17 mouse cellular contexts compared by ENCODE assay signal in the genomic region with DNA sequence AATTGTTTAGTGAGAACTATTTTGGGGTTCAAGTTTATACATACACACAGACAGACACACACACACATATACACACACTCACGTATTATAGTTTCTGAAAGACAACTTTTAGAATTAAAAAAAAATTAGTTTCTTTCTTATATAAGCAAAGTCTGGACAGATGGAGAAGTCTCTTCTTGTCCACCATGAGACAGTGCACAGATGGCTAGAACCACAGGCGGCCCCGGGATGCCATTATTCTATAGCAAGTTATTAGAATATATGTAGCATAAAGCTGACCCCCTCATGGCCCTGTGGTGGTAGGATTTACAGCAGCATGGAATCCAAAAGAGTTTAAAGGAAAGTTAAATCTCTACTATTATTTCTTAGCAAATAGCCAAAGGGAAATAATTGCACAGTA.
DNase-seq lines count a peak whose midpoint lies in the region; ATAC-seq lines count a peak whose summit lies in the region.
"Had no signal": no experiment of that assay in that cellular context is flagged by ENCODE, and none has a peak within 500 bp of the region (broad histone marks: within the 10 kb centered on the region; RNA-seq: fewer than 3 reads in every experiment).

No protein-coding gene starts in this region.

- no peak overlapping the region for H3K4me2 ChIP-seq in midbrain, embryonic 16.5 days (ENCODE audit: low read length)
- H3K4me2 ChIP-seq: hindbrain, embryonic 14.5 days; intestine, embryonic 15.5 days had no signal

- no peak for ATAC-seq in midbrain, embryonic 16.5 days
- no peak for ATAC-seq in erythroid progenitor cell, adult 5-6 weeks (replicated peaks; ENCODE audit: low FRiP score, poor library complexity, severe bottlenecking)
- ATAC-seq: forebrain, embryonic 14.5 days; intestine, embryonic 15.5 days had no signal

- 88% methylated on average over 3 of the region's 3 CpGs for WGBS in midbrain, embryonic 16.5 days

- H3K4me3 ChIP-seq in midbrain, embryonic 16.5 days (ENCODE audit: low read depth, low read length), result no peak overlapping the region
- H3K4me3 ChIP-seq: embryonic facial prominence, embryonic 10.5 days; forebrain, embryonic 10.5 days; intestine, embryonic 15.5 days had no signal

- H3K36me3 ChIP-seq in midbrain, embryonic 16.5 days (ENCODE audit: control insufficient read depth, insufficient read depth, low read length), result no peaks in the 10 kb centered on the region
- H3K36me3 ChIP-seq: embryonic facial prominence, embryonic 10.5 days; forebrain, embryonic 10.5 days; intestine, embryonic 15.5 days had no signal

- no peak overlapping the region for H3K9ac ChIP-seq in midbrain, embryonic 16.5 days (ENCODE audit: low read depth, low read length)
- H3K9ac ChIP-seq: hindbrain, embryonic 14.5 days; intestine, embryonic 15.5 days had no signal

- H3K27me3 ChIP-seq in midbrain, embryonic 16.5 days (ENCODE audit: control insufficient read depth, insufficient read depth, low read depth, low read length), result no peaks in the 10 kb centered on the region
- H3K27me3 ChIP-seq: intestine, embryonic 15.5 days had no signal

- intact Hi-C loops in left cerebral cortex, postnatal 4 days (cut with DNase I), result no loop called here
- intact Hi-C loops in left cerebral cortex, postnatal 25 days (cut with DNase I), result no loop called here

- H3K4me1 ChIP-seq in midbrain, embryonic 16.5 days (ENCODE audit: control insufficient read depth, insufficient read depth, low read length), result no peaks in the 10 kb centered on the region
- H3K4me1 ChIP-seq: embryonic facial prominence, embryonic 10.5 days; intestine, embryonic 15.5 days had no signal

- DNase-seq in left cerebral cortex, postnatal 4 days, result peak; percentile 19
- no peak for DNase-seq in left cerebral cortex, postnatal 25 days (ENCODE audit: low spot score in 2 of 2)
- peak; percentile 62 for DNase-seq in cerebellum, adult 8-10 months
- DNase-seq in cerebellum, postnatal 14 days, result peak; percentile 18 to 56
- no peak for DNase-seq in thymus, postnatal 25 days
- DNase-seq: adrenal gland, postnatal 10 days; gastrocnemius, postnatal 36 days; heart, adult 11 months; heart, postnatal 10 days; kidney, adult 18-20 months had no signal

- H3K9me3 ChIP-seq in midbrain, embryonic 16.5 days (replicated peaks; ENCODE audit: control insufficient read depth, low read length, poor library complexity, severe bottlenecking), result no peaks in the 10 kb centered on the region; the same call in 1 of the 2 replicates
- H3K9me3 ChIP-seq: forebrain, embryonic 10.5 days; intestine, embryonic 15.5 days had no signal

- H3K27ac ChIP-seq in midbrain, embryonic 16.5 days (ENCODE audit: low read length), result no peak overlapping the region
- H3K27ac ChIP-seq: embryonic facial prominence, embryonic 10.5 days; forebrain, embryonic 10.5 days; hindbrain, embryonic 14.5 days; intestine, embryonic 15.5 days had no signal

Comparison
In these comparisons a context has a peak if more than half of its experiments do, and no peak if none do; other contexts are left out.
1. DNase-seq: peak in left cerebral cortex, postnatal 4 days (single experiment), cerebellum, adult 8-10 months (single experiment) and cerebellum, postnatal 14 days (2 of 2); none in left cerebral cortex, postnatal 25 days (0 of 2) and thymus, postnatal 25 days (single experiment).